Mouse (Mus musculus): ENCODE data around the gene Pde2a. TPM values are rescaled to one million over a fixed set of nuclear protein-coding genes. Genes with fewer than 3 reads are reported as not detected.

Pde2a gene
- total and polyA plus RNA-seq, 3 experiments = 0.11 to 0.62 TPM; not detected in 1

- no peak for DNase-seq (ENCODE audit: low read depth, low spot score)
- H3K27me3 ChIP-seq (ENCODE audit: control insufficient read depth in 1 of 2, insufficient read depth in 2 of 2, low read length in 2 of 2) = no peaks in the 10 kb centered on the region
- no peak for TF ChIP-seq JUND (IDR thresholded peaks at IDR 0.05; ENCODE audit: low read depth, low read length)
- no peaks in the 10 kb centered on the region for H3K36me3 ChIP-seq (ENCODE audit: control insufficient read depth in 1 of 2, insufficient read depth in 2 of 2, low read length in 2 of 2)
- H3K9me3 ChIP-seq (replicated peaks; ENCODE audit: insufficient read depth, low read length) = no peaks in the 10 kb centered on the region
- no peaks in the 10 kb centered on the region for H3K4me1 ChIP-seq (ENCODE audit: control insufficient read depth in 1 of 2, insufficient read depth in 2 of 2, low read length in 2 of 2)
- no peak overlapping the region for H3K27ac ChIP-seq (ENCODE audit: control insufficient read depth, low read depth, low read length)
- H3K9ac ChIP-seq (ENCODE audit: control insufficient read depth, low read depth, low read length, poor library complexity, severe bottlenecking) = no peak overlapping the region
- no peaks in the 10 kb centered on the region for H3K79me2 ChIP-seq (ENCODE audit: control insufficient read depth, insufficient read depth, low read length, poor library complexity)
- no peak overlapping the region for H3K4me3 ChIP-seq (ENCODE audit: control insufficient read depth in 1 of 2, insufficient read depth in 1 of 2, low read depth in 2 of 2, low read length in 2 of 2)
Observed at GRCm38 (mm10) chr7:101476028-101476427, 54.5 kb downstream of the Pde2a start.

DNA sequence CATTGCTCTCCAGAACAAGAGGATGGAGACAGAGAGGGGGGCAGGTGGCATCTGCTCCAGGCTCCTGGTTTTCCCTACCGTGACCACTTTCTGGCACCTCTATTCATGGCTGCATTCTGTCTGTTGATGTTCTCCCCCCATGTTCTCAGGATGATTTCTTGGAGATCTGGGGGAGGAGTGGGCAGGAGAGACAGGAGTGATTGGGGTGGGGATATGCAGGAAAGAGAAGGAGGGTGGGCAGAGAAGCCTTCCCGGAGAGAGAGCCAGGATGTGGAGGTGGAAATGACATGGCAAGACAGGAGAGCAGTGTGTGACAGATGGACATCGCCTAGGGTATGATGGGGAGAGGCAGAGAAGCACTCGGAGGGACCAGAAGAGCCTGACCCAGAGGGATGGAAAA, 55.0 kb downstream of the Pde2a start:
- no peak overlapping the region for H3K27ac ChIP-seq (ENCODE audit: control insufficient read depth, low read depth, low read length)
- no peak overlapping the region for H3K4me3 ChIP-seq (ENCODE audit: control insufficient read depth in 1 of 2, insufficient read depth in 1 of 2, low read depth in 2 of 2, low read length in 2 of 2)
- H3K9me3 ChIP-seq (replicated peaks; ENCODE audit: insufficient read depth, low read length) = no peaks in the 10 kb centered on the region
- no peak for DNase-seq (ENCODE audit: low read depth, low spot score)
- no peaks in the 10 kb centered on the region for H3K36me3 ChIP-seq (ENCODE audit: control insufficient read depth in 1 of 2, insufficient read depth in 2 of 2, low read length in 2 of 2)
- no peaks in the 10 kb centered on the region for H3K4me1 ChIP-seq (ENCODE audit: control insufficient read depth in 1 of 2, insufficient read depth in 2 of 2, low read length in 2 of 2)
- H3K9ac ChIP-seq (ENCODE audit: control insufficient read depth, low read depth, low read length, poor library complexity, severe bottlenecking) = no peak overlapping the region
- no peaks in the 10 kb centered on the region for H3K27me3 ChIP-seq (ENCODE audit: control insufficient read depth in 1 of 2, insufficient read depth in 2 of 2, low read length in 2 of 2)
- H3K79me2 ChIP-seq (ENCODE audit: control insufficient read depth, insufficient read depth, low read length, poor library complexity) = no peaks in the 10 kb centered on the region
- no peak for TF ChIP-seq USF1 (IDR thresholded peaks at IDR 0.05; ENCODE audit: low read depth, low read length)
- TF ChIP-seq GABPA (IDR thresholded peaks at IDR 0.05; ENCODE audit: low read depth, low read length) = no peak
- no peak for TF ChIP-seq CTCF (IDR thresholded peaks at IDR 0.05 in 2 of 3, conservative IDR thresholded peaks at IDR 0.05 in 1 of 3; ENCODE audit: control insufficient read depth in 1 of 3, insufficient read depth in 1 of 3, low read depth in 2 of 3, low read length in 3 of 3, poor library complexity in 1 of 3, severe bottlenecking in 1 of 3)
- TF ChIP-seq BHLHE40 (IDR thresholded peaks at IDR 0.05; ENCODE audit: borderline replicate concordance, low read depth, low read length) = no peak
- TF ChIP-seq SMC3 (IDR thresholded peaks at IDR 0.05; ENCODE audit: low read depth, low read length) = no peak
- no peak for TF ChIP-seq MAX (IDR thresholded peaks at IDR 0.05; ENCODE audit: low read length)
- no peak for TF ChIP-seq POLR2AphosphoS2 (IDR thresholded peaks at IDR 0.05; ENCODE audit: low read length)
- no peak for TF ChIP-seq ZKSCAN1 (IDR thresholded peaks at IDR 0.05; ENCODE audit: low read depth, low read length)
- TF ChIP-seq TBP (IDR thresholded peaks at IDR 0.05; ENCODE audit: low read depth, low read length) = no peak
- no peak for TF ChIP-seq MYB (IDR thresholded peaks at IDR 0.05; ENCODE audit: low read depth, low read length)
- no peak for TF ChIP-seq USF2 (IDR thresholded peaks at IDR 0.05; ENCODE audit: borderline replicate concordance in 1 of 2, insufficient read depth in 1 of 2, low read depth in 1 of 2, low read length in 2 of 2)
- TF ChIP-seq MEF2A (IDR thresholded peaks at IDR 0.05; ENCODE audit: extremely low read depth, insufficient replicate concordance, low read depth, low read length, poor library complexity, severe bottlenecking) = no peak
- no peak for TF ChIP-seq TAL1 (IDR thresholded peaks at IDR 0.05; ENCODE audit: low read length)
- no peak for TF ChIP-seq ZC3H11A (IDR thresholded peaks at IDR 0.05; ENCODE audit: low read depth, low read length)
- no peak for TF ChIP-seq ZMIZ1 (IDR thresholded peaks at IDR 0.05; ENCODE audit: low read depth, low read length)

All from MEL (cell line).